Mouse (Mus musculus): ENCODE data around the gene Ftl1. TPM values are rescaled to one million over a fixed set of nuclear protein-coding genes. Genes with fewer than 3 reads are reported as not detected.
"Not testable (repeated sequence)": the region's sequence is repeated elsewhere in the genome, so short reads cannot be mapped to it uniquely, and the experiment has no call there.

Gene Ftl1
- total RNA-seq (2012; rRNA removed), result 398 and 408 TPM in 2 replicates

- TF ChIP-seq HCFC1 (IDR thresholded peaks at IDR 0.05; ENCODE audit: borderline replicate concordance, insufficient read depth, low read length) (peak; percentile 50; the same call in 1 of the 2 replicates), CHD2 (IDR thresholded peaks at IDR 0.05; ENCODE audit: low read depth, low read length) (peak; percentile 52)
- peaks cover 47% of the 10 kb centered on the region for H3K36me3 ChIP-seq (ENCODE audit: control insufficient read depth, insufficient read depth, low read length, poor library complexity, severe bottlenecking)
- peak within 1 kb of the TSS; percentile 75 to 93 for H3K4me3 ChIP-seq (ENCODE audit: insufficient read depth in 1 of 2, low read depth in 1 of 2, low read length in 2 of 2, poor library complexity in 1 of 2, severe bottlenecking in 1 of 2)
- in situ Hi-C loops (cut with MboI; ENCODE audit: low sequenced_read_pairs in 2 of 2, unreplicated experiment in 2 of 2); H3K9me3 ChIP-seq (ENCODE audit: control insufficient read depth, insufficient read depth, low read depth, low read length): not testable (repeated sequence)
- H3K9ac ChIP-seq (ENCODE audit: insufficient read depth, low read depth, low read length, poor library complexity, severe bottlenecking), result peak within 1 kb of the TSS; percentile 80
- peaks cover 0 to 16% of the 10 kb centered on the region in 2 experiments; a peak in 1 of 4 replicates for H3K4me1 ChIP-seq (ENCODE audit: control insufficient read depth in 2 of 2, insufficient read depth in 2 of 2, low read length in 2 of 2, poor library complexity in 1 of 2)
- H3K27ac ChIP-seq (ENCODE audit: insufficient read depth, low read depth, low read length, poor library complexity, severe bottlenecking), result peak within 1 kb of the TSS; percentile 99
- peak; percentile 97 for DNase-seq (ENCODE audit: low read depth, low spot score)
These were observed at the start of gene Ftl1 for GRCm38 (mm10) chr7:45459564-45460140. TSS of gene Ftl1 (minus strand) at chr7:45459884.

GRCm38 (mm10) chr7:45509181-45509882, 49.6 kb upstream of the Ftl1 start:
- TF ChIP-seq CHD2 (IDR thresholded peaks at IDR 0.05; ENCODE audit: low read depth, low read length), result no peak
- TF ChIP-seq HCFC1 (IDR thresholded peaks at IDR 0.05; ENCODE audit: borderline replicate concordance, insufficient read depth, low read length), result no peak
- no peak for TF ChIP-seq ZNF384 (IDR thresholded peaks at IDR 0.05; ENCODE audit: low read depth, low read length)
- TF ChIP-seq ZC3H11A (IDR thresholded peaks at IDR 0.05; ENCODE audit: borderline replicate concordance, low read depth, low read length), result no peak
- TF ChIP-seq MAFK (IDR thresholded peaks at IDR 0.05; ENCODE audit: insufficient read depth, low read depth, low read length), result no peak
- Histone ChIP-seq H3K4me1 (ENCODE audit: control insufficient read depth in 2 of 2, insufficient read depth in 2 of 2, low read length in 2 of 2, poor library complexity in 1 of 2) (peaks cover 0 to 12% of the 10 kb centered on the region in 2 experiments; a peak in 3 of 4 replicates), H3K27ac (ENCODE audit: insufficient read depth, low read depth, low read length, poor library complexity, severe bottlenecking) (no peak overlapping the region), H3K9ac (ENCODE audit: insufficient read depth, low read depth, low read length, poor library complexity, severe bottlenecking) (peak overlapping the region; percentile 85), H3K9me3 (ENCODE audit: control insufficient read depth, insufficient read depth, low read depth, low read length) (no peaks in the 10 kb centered on the region), H3K4me3 (ENCODE audit: insufficient read depth in 1 of 2, low read depth in 1 of 2, low read length in 2 of 2, poor library complexity in 1 of 2, severe bottlenecking in 1 of 2) (peak overlapping the region; percentile 74 to 99), H3K36me3 (ENCODE audit: control insufficient read depth, insufficient read depth, low read length, poor library complexity, severe bottlenecking) (peaks cover 5% of the 10 kb centered on the region; the same call in 1 of the 2 replicates)
- in situ Hi-C loops (cut with MboI; ENCODE audit: low sequenced_read_pairs in 2 of 2, unreplicated experiment in 2 of 2), result no loop called here
- DNase-seq (ENCODE audit: low read depth, low spot score), result no peak

DNA sequence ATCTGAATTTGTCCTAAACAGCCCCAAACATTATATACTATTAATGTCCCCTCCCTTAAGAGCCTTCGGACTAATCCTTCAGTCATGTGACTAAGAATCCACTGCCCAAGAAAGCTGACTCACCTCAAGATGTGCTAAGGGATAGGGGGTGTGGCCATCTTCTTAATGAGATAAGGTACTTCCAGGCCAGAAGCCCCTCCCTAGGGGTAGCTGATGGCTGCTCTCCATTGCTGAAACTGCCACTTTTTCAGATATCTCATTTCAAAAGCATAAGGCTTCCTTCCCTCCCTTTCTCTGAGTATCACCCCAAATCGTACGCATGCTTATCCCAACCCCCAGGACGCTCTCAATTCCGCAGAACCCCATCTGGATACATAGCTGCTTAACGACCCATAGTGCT, 48.9 kb upstream of the Ftl1 start:
- H3K9me3 ChIP-seq (ENCODE audit: control insufficient read depth, insufficient read depth, low read depth, low read length), result no peaks in the 10 kb centered on the region
- H3K27ac ChIP-seq (ENCODE audit: insufficient read depth, low read depth, low read length, poor library complexity, severe bottlenecking), result no peak overlapping the region
- peaks cover 5% of the 10 kb centered on the region; the same call in 1 of the 2 replicates for H3K36me3 ChIP-seq (ENCODE audit: control insufficient read depth, insufficient read depth, low read length, poor library complexity, severe bottlenecking)
- in situ Hi-C loops (cut with MboI; ENCODE audit: low sequenced_read_pairs in 2 of 2, unreplicated experiment in 2 of 2), result no loop called here
- no peak for DNase-seq (ENCODE audit: low read depth, low spot score)
- no peak overlapping the region for H3K4me3 ChIP-seq (ENCODE audit: insufficient read depth in 1 of 2, low read depth in 1 of 2, low read length in 2 of 2, poor library complexity in 1 of 2, severe bottlenecking in 1 of 2)
- peaks cover 0 to 5% of the 10 kb centered on the region in 2 experiments; a peak in 2 of 4 replicates for H3K4me1 ChIP-seq (ENCODE audit: control insufficient read depth in 2 of 2, insufficient read depth in 2 of 2, low read length in 2 of 2, poor library complexity in 1 of 2)
- H3K9ac ChIP-seq (ENCODE audit: insufficient read depth, low read depth, low read length, poor library complexity, severe bottlenecking), result no peak overlapping the region
- TF ChIP-seq ZNF384 (IDR thresholded peaks at IDR 0.05; ENCODE audit: low read depth, low read length) (no peak), MAFK (IDR thresholded peaks at IDR 0.05; ENCODE audit: insufficient read depth, low read depth, low read length) (0 out of 2 replicates have a peak, but pooled peaks have one; percentile 16)

- Histone ChIP-seq H3K36me3 (ENCODE audit: control insufficient read depth, insufficient read depth, low read length, poor library complexity, severe bottlenecking) (peaks cover 7% of the 10 kb centered on the region; the same call in 1 of the 2 replicates), H3K9ac (ENCODE audit: insufficient read depth, low read depth, low read length, poor library complexity, severe bottlenecking) (no peak overlapping the region), H3K27ac (ENCODE audit: insufficient read depth, low read depth, low read length, poor library complexity, severe bottlenecking) (no peak overlapping the region), H3K4me3 (ENCODE audit: insufficient read depth in 1 of 2, low read depth in 1 of 2, low read length in 2 of 2, poor library complexity in 1 of 2, severe bottlenecking in 1 of 2) (no peak overlapping the region), H3K4me1 (ENCODE audit: control insufficient read depth in 2 of 2, insufficient read depth in 2 of 2, low read length in 2 of 2, poor library complexity in 1 of 2) (peaks cover 0 to 3% of the 10 kb centered on the region in 2 experiments; a peak in 1 of 4 replicates), H3K9me3 (ENCODE audit: control insufficient read depth, insufficient read depth, low read depth, low read length) (no peaks in the 10 kb centered on the region)
- TF ChIP-seq CHD2 (IDR thresholded peaks at IDR 0.05; ENCODE audit: low read depth, low read length), result no peak
- TF ChIP-seq ZC3H11A (IDR thresholded peaks at IDR 0.05; ENCODE audit: borderline replicate concordance, low read depth, low read length), result no peak
- no peak for TF ChIP-seq HCFC1 (IDR thresholded peaks at IDR 0.05; ENCODE audit: borderline replicate concordance, insufficient read depth, low read length)
- TF ChIP-seq ZNF384 (IDR thresholded peaks at IDR 0.05; ENCODE audit: low read depth, low read length), result no peak
- TF ChIP-seq MAFK (IDR thresholded peaks at IDR 0.05; ENCODE audit: insufficient read depth, low read depth, low read length), result no peak
- DNase-seq (ENCODE audit: low read depth, low spot score), result no peak
- in situ Hi-C loops (cut with MboI; ENCODE audit: low sequenced_read_pairs in 2 of 2, unreplicated experiment in 2 of 2), result no loop called here
These were observed 47.9 kb upstream of the Ftl1 start for GRCm38 (mm10) chr7:45507583-45507982.
